Mouse (Mus musculus) limb, embryonic 12.5 days (tissue): ENCODE results near the gene Nmnat2. TPM values are rescaled to one million over a fixed set of nuclear protein-coding genes. Genes with fewer than 3 reads are reported as not detected.
A peak's percentile ranks its signal among the peaks of the same experiment; 100 is the strongest.

Source experiments
- ATAC-seq: fragments of 200-750 bp; cut with Nextera tagmentation; 2 replicates; pipeline ENCODE4 v1.8.0; 2017; ENCODE audit warnings: low read depth, moderate TSS enrichment; ENCODE audit not compliant: insufficient number of reproducible peaks, insufficient read depth, low FRiP score, low TSS enrichment
- H3K27ac ChIP-seq: fragments of 300-500 bp; sonication (generic); 2 replicates; pipeline ENCODE4 v1.5.1; 2016; ENCODE audit warnings: mild to moderate bottlenecking, moderate library complexity
- H3K27me3 ChIP-seq: fragments of 300-500 bp; sonication (generic); 2 replicates; pipeline ENCODE4 v1.6.1; 2016; ENCODE audit warnings: mild to moderate bottlenecking, moderate library complexity
- H3K36me3 ChIP-seq: fragments of 300-500 bp; sonication (generic); 2 replicates; pipeline ENCODE4 v1.6.1; 2016; ENCODE audit warnings: mild to moderate bottlenecking, moderate library complexity
- H3K4me1 ChIP-seq: fragments of 300-500 bp; sonication (generic); replicated peaks from 2 replicates; pipeline ENCODE4 v1.6.1; 2016
- H3K4me2 ChIP-seq: fragments of 300-500 bp; sonication (generic); 2 replicates; pipeline ENCODE4 v1.6.1; 2016; ENCODE audit warnings: mild to moderate bottlenecking, moderate library complexity
- H3K4me3 ChIP-seq: fragments of 300-500 bp; sonication (generic); replicated peaks from 2 replicates; pipeline ENCODE4 v1.5.1; 2016; ENCODE audit warnings: mild to moderate bottlenecking
- H3K9ac ChIP-seq: fragments of 300-500 bp; sonication (generic); replicated peaks from 2 replicates; pipeline ENCODE4 v1.6.1; 2016; ENCODE audit warnings: mild to moderate bottlenecking, moderate library complexity
- H3K9me3 ChIP-seq: fragments of 300-500 bp; sonication (generic); 2 replicates; pipeline ENCODE4 v1.6.1; 2016; ENCODE audit warnings: mild to moderate bottlenecking, moderate library complexity
- WGBS: fragments of 180-500 bp; shearing (Covaris S2); methylation state at CpG from one replicate; pipeline ENCODE4 v1.1.7; 2016; 5-methylcytosine and 5-hydroxymethylcytosine counted together
- polyA plus RNA-seq: library from polyadenylated mRNA; unstranded; fragments of >200 nt; fragmentation: Nextera tagmentation; extraction: Ambion mirVana; gene quantifications from 2 replicates; pipeline ENCODE4 v1.2.1, GENCODE M21; 2016

Gene Nmnat2
- polyA plus RNA-seq, 1 experiment from 2014 or later = 0.69 TPM

GRCm38 (mm10) chr1:153041046-153041445 lies 86.3 kb downstream of the Nmnat2 start:
- ATAC-seq = no peak
- H3K27me3 ChIP-seq = no peaks in the 10 kb centered on the region
- no peak overlapping the region for H3K9ac ChIP-seq
- no peak overlapping the region for H3K4me3 ChIP-seq
- H3K27ac ChIP-seq = no peak overlapping the region
- no peaks in the 10 kb centered on the region for H3K36me3 ChIP-seq
- no peaks in the 10 kb centered on the region; the same call in none of the 2 replicates for H3K4me1 ChIP-seq
- 0 out of 2 replicates have a peak, but pooled peaks cover 7% of the 10 kb centered on the region for H3K9me3 ChIP-seq
- WGBS = 82% methylated on average over 2 of the region's 2 CpGs
- no peak overlapping the region for H3K4me2 ChIP-seq

DNA sequence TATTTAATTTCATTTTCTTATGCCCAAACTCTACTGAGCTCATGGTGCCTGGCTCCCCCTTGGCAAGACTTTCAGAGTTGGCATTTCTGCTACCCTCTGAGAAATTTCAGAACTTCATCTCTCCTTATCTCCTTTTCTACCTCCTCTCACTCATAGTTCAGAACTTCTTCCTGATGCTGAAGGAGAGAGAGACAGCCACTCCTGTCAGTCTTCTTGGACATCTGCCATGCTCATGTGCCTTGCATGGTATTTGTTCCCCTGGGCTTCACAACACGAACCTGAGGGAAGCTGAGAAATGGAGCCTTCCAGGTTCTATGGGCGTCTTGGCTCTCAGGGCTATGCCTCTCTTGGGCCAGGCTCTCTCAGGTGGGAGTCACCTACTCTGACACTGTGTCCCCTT lies 87.5 kb downstream of the Nmnat2 start:
- Histone ChIP-seq H3K4me3 (no peak overlapping the region), H3K4me1 (no peaks in the 10 kb centered on the region; the same call in 1 of the 2 replicates), H3K9ac (no peak overlapping the region), H3K27ac (no peak overlapping the region), H3K36me3 (no peaks in the 10 kb centered on the region), H3K27me3 (peaks cover 4% of the 10 kb centered on the region; the same call in 1 of the 2 replicates), H3K4me2 (no peak overlapping the region), H3K9me3 (0 out of 2 replicates have a peak, but pooled peaks cover 7% of the 10 kb centered on the region)
- no peak for ATAC-seq
- 75% methylated on average over 2 of the region's 2 CpGs for WGBS

GRCm38 (mm10) chr1:153043332-153043731 lies 88.5 kb downstream of the Nmnat2 start:
- 0 out of 2 replicates have a peak, but pooled peaks cover 4% of the 10 kb centered on the region for H3K9me3 ChIP-seq
- no peak overlapping the region for H3K9ac ChIP-seq
- H3K4me3 ChIP-seq = no peak overlapping the region
- H3K4me1 ChIP-seq = peaks cover 5% of the 10 kb centered on the region
- no peak overlapping the region for H3K27ac ChIP-seq
- peaks cover 4% of the 10 kb centered on the region; the same call in 1 of the 2 replicates for H3K27me3 ChIP-seq
- H3K36me3 ChIP-seq = no peaks in the 10 kb centered on the region
- ATAC-seq = no peak
- WGBS = 56% methylated on average over 6 of the region's 6 CpGs
- no peak overlapping the region for H3K4me2 ChIP-seq

DNA sequence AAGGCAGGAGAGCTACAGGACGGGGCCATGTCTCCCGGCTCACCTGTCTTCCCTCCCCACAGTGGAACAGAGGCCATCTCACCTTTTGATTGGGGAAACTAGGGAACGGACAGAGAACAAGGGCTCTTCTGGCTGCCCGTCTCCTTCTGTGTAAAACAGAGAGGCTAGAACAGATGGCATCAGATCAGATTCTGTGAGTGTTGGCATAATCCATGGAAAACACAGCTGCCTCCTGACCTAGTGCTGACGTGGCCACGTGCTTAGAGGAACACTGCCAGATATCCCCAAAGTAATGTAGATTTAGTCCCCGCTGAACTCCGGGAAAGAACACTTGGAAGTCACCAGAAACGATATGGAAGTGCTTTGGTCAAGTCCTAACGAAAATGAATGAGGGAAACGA lies 90.6 kb downstream of the Nmnat2 start:
- WGBS = 77% methylated on average over 11 of the region's 11 CpGs
- ATAC-seq = no peak
- no peak overlapping the region for H3K4me2 ChIP-seq

GRCm38 (mm10) chr1:153048147-153048878 lies 93.5 kb downstream of the Nmnat2 start:
- no peak for ATAC-seq
- WGBS = 30% methylated on average over 14 of the region's 14 CpGs
- H3K4me2 ChIP-seq = no peak overlapping the region
- peaks cover 10% of the 10 kb centered on the region for H3K4me1 ChIP-seq
- no peaks in the 10 kb centered on the region for H3K9me3 ChIP-seq
- H3K27me3 ChIP-seq = peaks cover 4% of the 10 kb centered on the region; the same call in 1 of the 2 replicates
- H3K27ac ChIP-seq = no peak overlapping the region
- H3K9ac ChIP-seq = no peak overlapping the region
- H3K36me3 ChIP-seq = no peaks in the 10 kb centered on the region
- H3K4me3 ChIP-seq = no peak overlapping the region

More for the DNA sequence above, 90.6 kb downstream of the Nmnat2 start:
- Histone ChIP-seq H3K36me3 (no peaks in the 10 kb centered on the region), H3K4me3 (no peak overlapping the region), H3K27me3 (peaks cover 4% of the 10 kb centered on the region; the same call in 1 of the 2 replicates), H3K9ac (no peak overlapping the region), H3K27ac (no peak overlapping the region), H3K9me3 (no peaks in the 10 kb centered on the region), H3K4me1 (peaks cover 9% of the 10 kb centered on the region; the same call in 1 of the 2 replicates)

DNA sequence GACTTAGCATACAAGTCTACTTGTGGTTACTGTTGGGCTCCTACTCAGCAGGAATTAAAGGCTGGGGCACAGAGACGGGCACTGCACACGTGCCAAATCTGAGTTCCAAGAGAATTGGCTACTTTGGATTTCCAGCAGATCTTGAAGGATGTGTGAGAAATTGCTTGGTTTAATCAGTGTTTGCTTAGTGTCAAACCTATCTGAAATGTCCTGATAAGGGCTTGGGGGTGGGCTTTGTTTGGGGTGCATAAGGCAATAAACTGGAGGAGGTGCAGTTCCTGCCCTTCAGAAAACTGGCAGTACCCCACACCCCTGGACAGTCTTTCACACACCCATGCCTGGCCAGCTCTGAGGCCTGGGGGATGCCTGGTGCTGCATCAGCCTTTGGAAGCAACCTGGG lies 94.7 kb downstream of the Nmnat2 start:
- no peak overlapping the region for H3K27ac ChIP-seq
- H3K9me3 ChIP-seq = no peaks in the 10 kb centered on the region
- H3K4me2 ChIP-seq = no peak overlapping the region
- WGBS = 70% methylated on average over 2 of the region's 2 CpGs
- no peak for ATAC-seq
- no peaks in the 10 kb centered on the region for H3K36me3 ChIP-seq
- H3K9ac ChIP-seq = no peak overlapping the region
- H3K4me3 ChIP-seq = no peak overlapping the region
- H3K4me1 ChIP-seq = peaks cover 19% of the 10 kb centered on the region
- H3K27me3 ChIP-seq = peaks cover 4% of the 10 kb centered on the region; the same call in 1 of the 2 replicates

- H3K4me3 ChIP-seq = no peak overlapping the region
- no peaks in the 10 kb centered on the region for H3K9me3 ChIP-seq
- H3K36me3 ChIP-seq = no peaks in the 10 kb centered on the region
- peaks cover 25% of the 10 kb centered on the region for H3K4me1 ChIP-seq
- ATAC-seq = no peak
- no peak overlapping the region for H3K4me2 ChIP-seq
- peaks cover 4% of the 10 kb centered on the region; the same call in 1 of the 2 replicates for H3K27me3 ChIP-seq
- no peak overlapping the region for H3K9ac ChIP-seq
- WGBS = 88% methylated on average over 5 of the region's 5 CpGs
- H3K27ac ChIP-seq = no peak overlapping the region
Measured at GRCm38 (mm10) chr1:153051474-153051873, 96.7 kb downstream of the Nmnat2 start.

GRCm38 (mm10) chr1:153053619-153054018 lies 98.8 kb downstream of the Nmnat2 start:
- ATAC-seq = no peak
- no peak overlapping the region for H3K4me2 ChIP-seq
- no peaks in the 10 kb centered on the region for H3K9me3 ChIP-seq
- no peak overlapping the region for H3K27ac ChIP-seq
- H3K4me1 ChIP-seq = peaks cover 16% of the 10 kb centered on the region
- H3K27me3 ChIP-seq = no peaks in the 10 kb centered on the region
- H3K4me3 ChIP-seq = no peak overlapping the region
- no peak overlapping the region for H3K9ac ChIP-seq
- 22% methylated on average over 7 of the region's 7 CpGs for WGBS
- no peaks in the 10 kb centered on the region for H3K36me3 ChIP-seq

DNA sequence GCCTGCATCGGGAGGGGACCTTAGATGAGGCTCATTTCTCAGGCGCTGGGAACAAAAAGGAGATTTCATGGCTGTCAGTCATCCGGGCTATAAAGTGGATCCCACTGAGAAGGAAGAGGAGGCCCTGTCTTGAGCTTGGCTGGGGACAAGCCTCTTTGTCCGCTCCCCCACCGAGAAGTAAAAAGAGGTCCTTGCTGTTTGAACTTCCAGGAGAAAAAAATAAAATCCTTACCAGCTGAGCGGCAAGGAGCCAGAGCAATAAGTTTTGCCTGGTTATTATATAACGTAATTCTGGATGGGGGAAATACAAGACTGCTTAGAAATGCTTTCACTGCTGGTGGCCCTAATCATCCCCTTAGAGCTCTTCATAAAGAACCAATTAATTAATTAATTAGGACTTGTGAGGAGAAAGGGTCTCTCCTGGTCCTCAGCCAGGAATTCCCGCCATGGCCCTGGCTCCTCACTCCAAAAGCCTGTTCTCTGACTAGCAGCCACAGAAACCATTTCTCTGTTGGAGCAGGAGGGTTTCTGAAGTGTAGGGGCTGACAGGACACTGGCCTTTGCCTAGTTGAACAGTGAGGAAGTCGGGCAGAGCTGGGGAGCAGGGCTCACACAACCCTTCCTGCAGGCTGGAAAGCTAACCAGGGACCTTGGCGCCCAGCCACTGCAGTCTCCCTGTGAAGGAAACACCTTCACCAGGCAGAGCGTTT lies 99.5 kb downstream of the Nmnat2 start:
- H3K4me2 ChIP-seq = peak overlapping the region; percentile 21; the same call in 1 of the 2 replicates
- no peak overlapping the region for H3K9ac ChIP-seq
- H3K4me1 ChIP-seq = peaks cover 16% of the 10 kb centered on the region
- no peaks in the 10 kb centered on the region for H3K9me3 ChIP-seq
- ATAC-seq = no peak
- H3K27me3 ChIP-seq = no peaks in the 10 kb centered on the region
- no peak overlapping the region for H3K4me3 ChIP-seq
- H3K36me3 ChIP-seq = no peaks in the 10 kb centered on the region
- H3K27ac ChIP-seq = no peak overlapping the region
- WGBS = 15% methylated on average over 11 of the region's 11 CpGs

DNA sequence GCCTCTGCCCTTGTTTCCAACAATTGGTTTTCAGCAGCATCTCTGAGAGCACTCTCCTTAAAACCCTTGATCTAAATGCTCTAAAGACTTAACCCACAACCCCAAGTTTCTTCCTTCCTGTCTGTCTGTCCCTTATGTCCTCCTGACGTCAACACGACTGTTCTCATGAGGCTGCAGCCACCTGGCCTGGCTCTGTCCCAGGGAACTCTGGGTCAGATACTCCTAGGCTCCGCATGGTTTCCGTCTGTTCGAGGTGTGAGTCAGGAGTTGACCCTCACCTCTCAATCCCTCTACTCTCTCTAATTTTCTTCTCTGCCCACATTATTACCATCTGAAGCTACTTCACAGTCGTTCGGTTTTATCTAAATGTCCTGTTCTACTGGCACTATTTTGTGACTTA lies 103.5 kb downstream of the Nmnat2 start:
- 78% methylated on average over 7 of the region's 7 CpGs for WGBS

GRCm38 (mm10) chr1:153059626-153060025 lies 104.8 kb downstream of the Nmnat2 start:
- 84% methylated on average over 9 of the region's 9 CpGs for WGBS
- Histone ChIP-seq H3K27me3 (no peaks in the 10 kb centered on the region), H3K9ac (no peak overlapping the region), H3K9me3 (no peaks in the 10 kb centered on the region), H3K4me3 (no peak overlapping the region), H3K4me1 (peaks cover 13% of the 10 kb centered on the region), H3K4me2 (no peak overlapping the region), H3K27ac (no peak overlapping the region), H3K36me3 (no peaks in the 10 kb centered on the region)
- ATAC-seq = no peak

More for the DNA sequence above, 103.5 kb downstream of the Nmnat2 start:
- Histone ChIP-seq H3K9me3 (no peaks in the 10 kb centered on the region), H3K27ac (no peak overlapping the region), H3K9ac (no peak overlapping the region), H3K27me3 (no peaks in the 10 kb centered on the region), H3K36me3 (no peaks in the 10 kb centered on the region), H3K4me3 (no peak overlapping the region), H3K4me1 (peaks cover 23% of the 10 kb centered on the region), H3K4me2 (no peak overlapping the region)
- no peak for ATAC-seq
